Mouse (Mus musculus) monocyte, adult 5-6 weeks (primary cell): ENCODE measurements around the gene Rhot2. TPM values are rescaled to one million over a fixed set of nuclear protein-coding genes. Genes with fewer than 3 reads are reported as not detected.
A peak's percentile ranks its signal among the peaks of the same experiment; 100 is the strongest.

ENCODE experiments used
- ATAC-seq: fragments of 153-309, 156-312 bp; replicated peaks from 2 replicates; pipeline ENCODE4 v1.8.0; 2017; ENCODE audit warnings: mild to moderate bottlenecking; ENCODE audit not compliant: low TSS enrichment, insufficient number of reproducible peaks, severe bottlenecking, poor library complexity, low FRiP score
- total RNA-seq: library from RNA; stranded (forward); fragments of 200-1000, 200-491, 200-594 nt; gene quantifications from 3 replicates; pipeline ENCODE4 v1.2.3, GENCODE M21; 2017

Rhot2 gene
- total RNA-seq, 1 experiment from 2014 or later: 17.6 TPM

GRCm38 (mm10) chr17:25860832-25861703 is 16.4 kb upstream of the Rhot2 start, which contains the start of gene Wdr90:
Gene Wdr90 (minus strand): TSS chr17:25861501.
- peak; percentile 93 for ATAC-seq

GRCm38 (mm10) chr17:25860229-25860628 is 15.6 kb upstream of the Rhot2 start:
- no peak for ATAC-seq

DNA sequence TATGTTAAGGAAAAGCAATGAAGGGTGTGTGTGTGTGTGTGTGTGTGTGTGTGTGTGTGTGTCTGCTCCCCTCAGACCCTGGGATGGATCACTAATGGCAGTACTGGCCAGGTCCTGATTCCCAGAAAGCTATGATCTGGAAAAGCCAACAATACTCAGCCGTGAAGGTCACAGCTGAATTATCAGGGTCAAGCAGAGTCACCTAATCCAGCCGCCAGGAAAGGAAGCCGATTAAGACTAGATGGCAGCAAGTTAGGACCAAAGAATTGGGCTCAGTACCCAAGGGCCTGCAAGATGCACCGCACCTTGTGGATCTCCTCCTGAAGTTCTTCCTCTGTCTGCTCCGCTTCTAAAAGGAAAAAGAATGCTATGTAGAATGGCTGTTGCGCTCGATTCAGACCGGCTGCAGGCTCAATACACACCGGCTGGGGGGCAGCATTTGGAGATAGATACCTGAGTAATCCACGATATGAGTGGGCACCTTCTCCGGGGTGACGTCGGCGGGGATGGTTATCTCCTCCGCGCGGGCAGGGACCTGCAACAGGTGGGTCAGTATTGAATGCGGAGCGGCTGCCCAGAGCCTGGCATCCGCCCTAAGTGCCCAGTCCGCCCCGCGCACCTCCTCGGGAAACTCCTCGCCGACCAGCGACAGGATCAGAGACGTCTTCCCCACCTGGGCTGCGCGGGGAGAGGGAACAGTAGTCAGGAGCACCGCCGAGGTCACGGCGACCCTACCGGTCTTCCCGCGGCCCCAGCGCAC is 835 bp downstream of the Rhot2 start:
- ATAC-seq: no peak

DNA sequence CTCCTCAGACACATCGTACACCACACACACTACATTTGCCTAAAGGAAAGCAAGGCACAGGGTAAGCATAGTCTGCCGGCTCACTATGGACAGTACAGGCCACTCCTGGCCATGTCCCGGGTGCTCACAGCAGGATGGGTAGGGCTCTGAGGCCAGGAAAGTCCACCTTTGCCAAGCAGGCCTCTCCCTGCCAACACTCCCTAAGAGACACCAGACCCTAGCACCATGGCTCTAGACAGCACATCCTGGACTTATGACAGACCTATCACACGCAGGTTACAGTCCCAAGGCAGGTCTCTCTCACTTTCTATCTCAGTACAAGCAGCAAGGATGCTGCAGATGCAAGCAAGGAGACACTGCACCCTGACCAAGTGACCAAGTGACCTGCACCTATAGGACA is 1.5 kb downstream of the Rhot2 start:
- no peak for ATAC-seq

DNA sequence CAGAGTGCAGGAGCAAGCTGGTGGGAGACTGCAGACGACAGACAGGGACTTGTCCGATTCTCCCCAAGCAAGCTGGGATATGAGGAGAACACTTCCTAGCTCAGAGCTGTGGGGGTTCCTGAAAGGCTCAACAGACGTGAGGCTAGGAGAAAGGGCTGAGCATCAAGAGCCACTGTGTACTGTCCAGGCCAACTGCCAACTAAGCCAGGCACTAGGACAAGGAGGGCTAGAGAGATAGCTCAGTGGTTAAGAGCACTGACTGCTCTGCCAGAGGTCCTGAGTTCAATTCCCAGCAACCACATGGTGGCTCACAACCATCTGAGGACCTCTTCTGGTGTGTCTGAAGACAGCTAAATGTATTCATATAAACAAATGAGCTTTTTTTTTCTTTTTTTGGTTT is 2.1 kb downstream of the Rhot2 start:
- no peak for ATAC-seq

DNA sequence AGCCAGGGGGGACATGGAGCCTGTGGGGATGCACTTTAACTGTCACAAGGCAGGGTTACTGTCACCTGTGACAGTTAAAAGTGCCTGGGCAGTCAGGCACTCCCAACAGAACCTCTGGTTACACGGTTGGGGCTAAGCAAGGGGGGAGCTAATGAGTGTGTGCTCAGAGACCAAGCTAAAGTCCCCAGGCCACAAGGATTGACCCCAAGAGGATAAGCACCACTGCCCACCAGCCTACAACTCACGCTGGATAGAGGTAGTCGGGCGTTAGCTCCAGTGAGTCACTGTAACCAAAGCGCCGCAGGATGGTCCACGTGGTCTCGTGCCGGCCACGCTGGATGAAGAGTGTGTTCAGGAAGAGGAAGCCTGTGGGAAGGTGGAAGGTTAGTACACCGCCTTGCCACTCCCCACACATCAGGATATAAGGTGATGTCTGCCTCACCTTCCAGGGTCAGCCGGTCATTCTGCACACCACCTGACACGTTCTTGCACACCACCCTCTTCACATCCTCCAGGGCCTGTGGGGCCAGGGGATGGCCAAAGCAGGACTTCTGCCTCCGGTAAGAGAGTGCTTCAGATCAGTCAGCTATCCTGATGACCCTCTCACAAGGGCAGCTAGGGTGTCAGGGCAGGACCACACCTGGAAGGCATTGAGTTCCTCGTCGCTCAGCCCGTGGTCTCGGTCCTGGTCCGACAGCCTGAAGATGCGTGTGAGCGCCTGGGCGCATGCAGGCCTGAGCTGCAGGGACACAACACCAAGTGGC is 3.4 kb downstream of the Rhot2 start, which contains the start of gene Gm20683:
Gene Gm20683, minus strand, starts transcription at position 647 of the 764 bp plus-strand sequence.
- ATAC-seq: no peak

DNA sequence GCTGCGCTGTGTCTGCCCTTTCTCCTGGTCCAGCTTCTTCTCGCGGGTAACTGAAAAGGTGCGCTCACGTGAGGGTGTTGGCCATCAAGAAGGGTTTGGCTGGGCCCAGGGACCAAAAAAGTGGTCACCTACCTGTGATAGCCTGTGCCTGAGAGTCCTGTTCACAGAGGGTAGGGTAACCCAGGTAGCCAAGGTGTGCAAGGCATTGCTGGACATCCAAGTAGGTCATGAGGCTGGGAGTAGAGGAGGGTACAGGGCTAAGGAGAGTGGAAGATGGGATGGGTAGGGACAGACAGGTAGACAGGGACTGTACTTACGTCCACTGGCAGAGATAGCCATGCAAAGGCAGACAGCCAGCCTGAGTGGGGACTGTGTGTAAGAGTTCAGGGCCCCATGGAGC is 4.1 kb downstream of the Rhot2 start:
- ATAC-seq: no peak

DNA sequence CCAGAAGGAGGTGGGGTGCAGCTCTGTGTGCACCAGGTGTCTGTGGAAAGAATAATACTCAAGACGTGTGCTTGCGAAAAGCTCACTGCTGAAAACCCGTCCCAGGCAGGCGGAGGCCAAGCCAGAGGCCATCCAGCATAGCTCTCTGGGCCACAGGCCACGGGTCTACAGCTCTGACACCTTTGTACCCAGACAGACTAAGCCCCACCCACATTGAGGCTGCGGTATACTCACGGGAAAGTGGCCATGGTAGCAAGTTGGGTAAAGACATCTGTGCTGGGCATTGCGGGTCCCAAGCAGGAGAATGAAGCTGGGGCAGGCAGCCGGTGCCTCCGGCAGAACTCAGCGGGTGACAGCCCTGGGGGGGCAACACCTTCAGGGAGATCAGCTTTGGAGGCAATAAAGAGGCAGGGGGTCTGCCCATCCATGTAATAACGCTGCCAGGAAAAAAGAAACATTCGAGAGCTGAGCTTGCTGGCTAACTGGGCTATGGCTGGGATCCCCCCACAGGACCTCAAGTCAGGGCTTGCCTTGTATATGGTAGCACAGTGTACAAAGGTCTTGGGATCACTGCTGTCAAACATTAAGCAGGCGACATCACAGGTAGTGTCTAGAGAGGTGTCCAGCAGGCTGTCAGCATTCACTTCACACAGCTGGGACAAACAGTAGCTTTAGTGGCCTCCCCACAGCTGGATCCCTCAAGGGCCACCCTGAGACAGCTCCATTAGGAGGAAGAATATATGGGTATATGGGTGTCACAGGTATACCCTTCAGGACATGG is 5.0 kb downstream of the Rhot2 start:
- no peak for ATAC-seq

- no peak for ATAC-seq
Observed at GRCm38 (mm10) chr17:25838904-25839303, 5.7 kb downstream of the Rhot2 start.

- no peak for ATAC-seq
Observed at GRCm38 (mm10) chr17:25837533-25837932, 7.1 kb downstream of the Rhot2 start.

DNA sequence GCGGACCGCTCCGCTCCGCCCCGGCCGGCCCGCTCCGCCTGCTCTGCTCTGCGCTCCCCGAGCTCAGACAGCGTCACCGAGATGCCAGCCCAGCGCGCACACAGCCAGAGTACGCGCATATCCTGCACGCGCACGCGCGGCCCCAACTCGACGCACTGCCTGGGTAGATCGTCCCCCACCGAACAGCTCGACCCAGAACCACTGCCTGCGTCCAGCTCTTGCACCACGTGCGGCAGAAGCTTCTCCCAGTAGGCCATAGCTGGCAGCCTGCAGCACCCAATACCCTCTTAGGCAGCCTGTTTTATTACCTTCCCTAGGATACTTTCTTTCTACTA is 7.6 kb downstream of the Rhot2 start, which contains the start of gene Rhbdl1:
Gene Rhbdl1, minus strand, starts transcription at position 220 of the 335 bp plus-strand sequence.
- no peak for ATAC-seq

GRCm38 (mm10) chr17:25836397-25837075 is 8.1 kb downstream of the Rhot2 start:
- ATAC-seq: no peak

GRCm38 (mm10) chr17:25835816-25836215 is 8.8 kb downstream of the Rhot2 start:
- ATAC-seq: no peak

GRCm38 (mm10) chr17:25835301-25835700 is 9.3 kb downstream of the Rhot2 start:
- no peak for ATAC-seq

DNA sequence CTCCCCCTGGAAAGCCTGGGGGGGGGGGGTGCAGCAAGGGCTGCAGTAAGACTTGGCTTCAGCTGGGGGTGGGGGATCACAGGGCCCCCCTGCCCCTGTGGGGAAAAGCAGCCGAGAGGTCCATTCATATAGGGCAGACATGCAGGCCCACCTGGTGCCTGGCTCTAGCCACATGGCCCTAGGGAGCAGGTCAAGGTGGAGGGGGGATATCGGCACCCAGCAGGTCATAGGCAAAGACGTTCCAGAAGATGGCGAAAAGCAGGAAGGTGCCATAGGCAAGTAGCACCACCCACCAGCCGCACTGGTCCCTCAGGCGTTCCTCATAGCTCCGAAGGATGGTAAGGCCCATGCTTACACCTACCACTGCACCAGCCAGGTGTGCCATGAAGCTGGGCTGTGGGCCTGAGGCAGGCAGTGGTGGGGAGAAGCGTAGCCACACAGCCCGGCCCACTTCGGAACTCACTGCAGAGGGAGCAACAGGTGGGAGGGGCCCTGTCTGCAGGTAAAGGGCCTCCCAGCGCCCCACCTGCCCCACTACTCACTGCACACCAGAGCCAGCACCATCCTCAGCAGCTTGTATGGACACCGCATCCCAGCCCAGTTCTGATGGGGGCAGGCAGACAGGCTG is 9.9 kb downstream of the Rhot2 start:
- ATAC-seq: no peak

DNA sequence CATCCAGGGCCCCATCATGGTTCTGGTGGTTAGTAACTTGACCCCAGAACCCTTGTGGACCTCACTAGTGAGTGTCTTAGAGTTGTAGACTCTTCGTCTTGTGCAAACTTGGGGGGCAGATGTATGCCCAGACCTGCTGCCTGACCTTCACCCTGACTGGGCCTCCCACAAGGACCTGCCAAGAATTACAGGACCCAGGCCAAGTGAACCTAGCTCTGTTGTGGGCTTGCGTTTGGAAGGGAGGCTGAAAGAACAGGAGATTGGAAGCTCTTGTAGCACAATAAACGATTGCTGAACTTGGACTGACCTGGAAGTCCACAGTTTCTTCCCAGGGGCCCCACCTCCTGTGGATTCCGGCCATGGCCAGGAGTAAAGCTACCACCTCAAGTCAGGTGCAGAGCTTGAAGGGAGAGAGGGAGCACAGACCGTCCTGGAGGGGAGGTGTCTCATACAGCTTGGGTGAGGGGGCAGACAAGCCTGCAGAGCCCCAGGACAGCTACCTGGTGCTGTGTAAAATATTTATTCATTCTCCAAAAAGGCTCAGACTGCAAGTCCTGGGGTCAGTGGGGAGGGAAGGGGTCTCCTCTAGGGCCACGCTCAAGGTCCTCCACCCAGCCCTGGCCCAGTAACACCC is 10.6 kb downstream of the Rhot2 start:
- ATAC-seq: no peak

GRCm38 (mm10) chr17:25833291-25833663 is 11.4 kb downstream of the Rhot2 start, which contains the start of gene Stub1:
Gene Stub1 (minus strand): TSS chr17:25833404.
- ATAC-seq: peak; percentile 42
